Mouse (Mus musculus) megakaryocyte, embryonic 14.5 days (primary cell): ENCODE results near the gene 4931440F15Rik.

Source experiments
- FLI1 ChIP-seq: IDR thresholded peaks from 2 replicates; pipeline ENCODE4 v1.6.1; 2012; ENCODE audit warnings: low read length, inconsistent platforms, mixed read lengths
- GATA1 ChIP-seq: IDR thresholded peaks from 3 replicates; pipeline ENCODE4 v1.6.1; 2012; ENCODE audit warnings: mixed read lengths, low read length, inconsistent platforms, borderline replicate concordance

- TF ChIP-seq GATA1 (no peak), FLI1 (no peak)
Observed at GRCm38 (mm10) chr11:29810324-29810723, 15.1 kb downstream of the 4931440F15Rik start.
